Mouse (Mus musculus) liver, adult 2 months (tissue): Measurements from ENCODE around the gene Saxo1.

Experiments used
- CTCF ChIP-seq: fragments of 200-500 bp; IDR thresholded peaks from 2 replicates; pipeline ENCODE4 v1.5.1; 2011; ENCODE audit warnings: low read depth, low read length, control low read depth
- POLR2A ChIP-seq: fragments of 200-500 bp; IDR thresholded peaks from 2 replicates; pipeline ENCODE4 v1.6.1; 2011; ENCODE audit warnings: low read length, control low read depth; ENCODE audit not compliant: insufficient read depth; ENCODE audit errors: extremely low read depth

- TF ChIP-seq CTCF (no peak), POLR2A (no peak)
These were observed at the start of gene Saxo1 for GRCm38 (mm10) chr4:86558228-86558627.
